Mouse (Mus musculus): ENCODE data around the gene Trpt1.
A peak's percentile ranks its signal among the peaks of the same experiment; 100 is the strongest.

Trpt1 gene

GRCm38 (mm10) chr19:6992011-6992858 lies 3.7 kb upstream of the Trpt1 start, which contains the start of gene Dnajc4:
Gene Dnajc4, minus strand, starts transcription at chr19:6992572.
- peak; percentile 94 to 95 for DNase-seq (ENCODE audit: low spot score in 2 of 2)

GRCm38 (mm10) chr19:6993011-6993770 lies 2.7 kb upstream of the Trpt1 start:
- peak in 1 of 2 experiments; percentile 7 for DNase-seq (ENCODE audit: low spot score in 2 of 2)

GRCm38 (mm10) chr19:6994002-6994401 lies 1.9 kb upstream of the Trpt1 start:
- no peak for DNase-seq (ENCODE audit: low spot score in 2 of 2)

GRCm38 (mm10) chr19:6994489-6994888 lies 1.4 kb upstream of the Trpt1 start:
- no peak for DNase-seq (ENCODE audit: low spot score in 2 of 2)

- no peak for DNase-seq (ENCODE audit: low spot score in 2 of 2)
Measured at GRCm38 (mm10) chr19:6995255-6995991, 508 bp upstream of the Trpt1 start.

GRCm38 (mm10) chr19:6997721-6998290 lies 1.9 kb downstream of the Trpt1 start:
- no peak for DNase-seq (ENCODE audit: low spot score in 2 of 2)

GRCm38 (mm10) chr19:6999360-7000063 lies 3.6 kb downstream of the Trpt1 start:
- DNase-seq (ENCODE audit: low spot score in 2 of 2), result no peak

GRCm38 (mm10) chr19:7006892-7007593 lies 11.1 kb downstream of the Trpt1 start:
- no peak for DNase-seq (ENCODE audit: low spot score in 2 of 2)

GRCm38 (mm10) chr19:7012426-7012825 lies 16.5 kb downstream of the Trpt1 start:
- DNase-seq (ENCODE audit: low spot score in 2 of 2), result no peak

- DNase-seq (ENCODE audit: low spot score in 2 of 2), result no peak
Measured at GRCm38 (mm10) chr19:7013984-7014383, 18.1 kb downstream of the Trpt1 start.

GRCm38 (mm10) chr19:7014481-7015135 lies 18.7 kb downstream of the Trpt1 start:
- no peak for DNase-seq (ENCODE audit: low spot score in 2 of 2)

GRCm38 (mm10) chr19:7017541-7018457 lies 21.9 kb downstream of the Trpt1 start:
- DNase-seq (ENCODE audit: low spot score in 2 of 2), result no peak

- DNase-seq (ENCODE audit: low spot score in 2 of 2), result no peak
Measured at GRCm38 (mm10) chr19:7018546-7018945, 22.6 kb downstream of the Trpt1 start.

GRCm38 (mm10) chr19:7019191-7019590 lies 23.3 kb downstream of the Trpt1 start, which contains the start of gene Fermt3:
Gene Fermt3, minus strand, starts transcription at chr19:7019469.
- DNase-seq (ENCODE audit: low spot score in 2 of 2), result peak in 1 of 2 experiments; percentile 54

- DNase-seq (ENCODE audit: low spot score in 2 of 2), result no peak
Measured at GRCm38 (mm10) chr19:7020224-7020641, 24.3 kb downstream of the Trpt1 start.

GRCm38 (mm10) chr19:7029531-7029930 lies 33.6 kb downstream of the Trpt1 start:
- DNase-seq (ENCODE audit: low spot score in 2 of 2), result peak in 1 of 2 experiments; percentile 59

- no peak for DNase-seq (ENCODE audit: low spot score in 2 of 2)
Measured at GRCm38 (mm10) chr19:7034006-7034405, 38.1 kb downstream of the Trpt1 start.

GRCm38 (mm10) chr19:7039088-7039720 lies 43.3 kb downstream of the Trpt1 start:
- peak; percentile 56 to 61 for DNase-seq (ENCODE audit: low spot score in 2 of 2)
